In genomic region chr19:29656620-29657019, GRCm38 (mm10) we compare ENCODE assay signal across 18 mouse cellular contexts. TPM values are rescaled to one million over a fixed set of nuclear protein-coding genes. Genes with fewer than 3 reads are reported as not detected.
"Had no signal": no experiment of that assay in that cellular context is flagged by ENCODE, and none has a peak within 500 bp of the region (broad histone marks: within the 10 kb centered on the region; RNA-seq: fewer than 3 reads in every experiment).

No protein-coding gene starts in this region.

- DNase-seq: kidney, postnatal 4 days; left cerebral cortex, postnatal 4 days; lung, postnatal 14 days; thymus, adult 18-20 months; thymus, postnatal 4 days had no signal

- H3K36me3 ChIP-seq: limb, embryonic 15.5 days; liver, embryonic 12.5 days; lung, embryonic 15.5 days; midbrain, embryonic 15.5 days; neural tube, embryonic 13.5 days had no signal

- H3K4me3 ChIP-seq: layer of hippocampus, adult 2 months; limb, embryonic 15.5 days; liver, embryonic 12.5 days; lung, embryonic 15.5 days; megakaryocyte, embryonic 14.5 days; midbrain, embryonic 15.5 days; neural tube, embryonic 13.5 days had no signal

- H3K9me3 ChIP-seq: limb, embryonic 15.5 days; liver, embryonic 12.5 days; lung, embryonic 15.5 days; midbrain, embryonic 15.5 days; neural tube, embryonic 13.5 days had no signal

- H3K4me1 ChIP-seq: liver, embryonic 12.5 days; lung, embryonic 15.5 days; midbrain, embryonic 15.5 days; neural tube, embryonic 13.5 days had no signal

- H3K9ac ChIP-seq: limb, embryonic 15.5 days; liver, embryonic 12.5 days; lung, embryonic 15.5 days; midbrain, embryonic 15.5 days; neural tube, embryonic 13.5 days had no signal

- H3K4me2 ChIP-seq: limb, embryonic 15.5 days; liver, embryonic 12.5 days; lung, embryonic 15.5 days; midbrain, embryonic 11.5 days; midbrain, embryonic 15.5 days; neural tube, embryonic 13.5 days had no signal

- H3K27me3 ChIP-seq: limb, embryonic 15.5 days; midbrain, embryonic 15.5 days; neural tube, embryonic 13.5 days had no signal

- H3K27ac ChIP-seq: kidney, postnatal 0 days; layer of hippocampus, adult 2 months; limb, embryonic 15.5 days; liver, embryonic 12.5 days; lung, embryonic 15.5 days; macrophage; midbrain, embryonic 15.5 days; neural tube, embryonic 13.5 days; stomach, postnatal 0 days had no signal

- ATAC-seq: liver, embryonic 12.5 days; midbrain, embryonic 15.5 days had no signal

RNA-seq across cellular contexts. Expression of gene Mlana, which starts 41.0 kb away (rescaled TPM):
- total RNA-seq: left cerebral cortex, postnatal 4 days; monocyte, adult 5-6 weeks had no signal
- polyA plus RNA-seq: kidney, postnatal 0 days; liver, embryonic 12.5 days; liver, embryonic 16.5 days; lung, embryonic 15.5 days; midbrain, embryonic 15.5 days; neural tube, embryonic 13.5 days; stomach, postnatal 0 days had no signal
